Mouse (Mus musculus): ENCODE results near the gene Slc6a21.

GRCm38 (mm10) chr7:45315182-45315701, 37.9 kb downstream of the Slc6a21 start:
- no peak for TF ChIP-seq CTCF (conservative IDR thresholded peaks at IDR 0.05; ENCODE audit: low read length)
- no peak for TF ChIP-seq POU5F1 (IDR thresholded peaks at IDR 0.05; ENCODE audit: borderline replicate concordance, low read length)
